ENCODE assay signal across 8 mouse cellular contexts in genomic region chr5:100499243-100499642, GRCm38 (mm10). TPM values are rescaled to one million over a fixed set of nuclear protein-coding genes. Genes with fewer than 3 reads are reported as not detected.
A peak's percentile ranks its signal among the peaks of the same experiment; 100 is the strongest.
DNase-seq lines count a peak whose midpoint lies in the region; ATAC-seq and TF ChIP-seq lines count a peak whose summit lies in the region.

No protein-coding gene starts in this region.

- H3K9me3 ChIP-seq in kidney, embryonic 16.5 days (ENCODE audit: low read length) = no peaks in the 10 kb centered on the region
- H3K9me3 ChIP-seq in hindbrain, embryonic 16.5 days (ENCODE audit: control insufficient read depth, low read length) = no peaks in the 10 kb centered on the region
- H3K9me3 ChIP-seq in midbrain, embryonic 16.5 days (replicated peaks; ENCODE audit: control insufficient read depth, low read length, poor library complexity, severe bottlenecking) = no peaks in the 10 kb centered on the region

- no peaks in the 10 kb centered on the region for H3K27me3 ChIP-seq in kidney, embryonic 16.5 days (ENCODE audit: insufficient read depth, low read length)
- H3K27me3 ChIP-seq in hindbrain, embryonic 16.5 days (replicated peaks; ENCODE audit: control insufficient read depth, insufficient read depth, low read length) = no peaks in the 10 kb centered on the region
- H3K27me3 ChIP-seq in midbrain, embryonic 16.5 days (ENCODE audit: control insufficient read depth, insufficient read depth, low read depth, low read length) = no peaks in the 10 kb centered on the region

- H3K36me3 ChIP-seq in kidney, embryonic 16.5 days (ENCODE audit: insufficient read depth, low read length) = no peaks in the 10 kb centered on the region
- no peaks in the 10 kb centered on the region for H3K36me3 ChIP-seq in hindbrain, embryonic 16.5 days (ENCODE audit: control insufficient read depth, insufficient read depth, low read length)
- no peaks in the 10 kb centered on the region for H3K36me3 ChIP-seq in midbrain, embryonic 16.5 days (ENCODE audit: control insufficient read depth, insufficient read depth, low read length)

- peaks cover 18% of the 10 kb centered on the region for H3K4me1 ChIP-seq in kidney, embryonic 16.5 days (ENCODE audit: insufficient read depth, low read length)
- H3K4me1 ChIP-seq in cortical plate, adult 2 months (ENCODE audit: control insufficient read depth, insufficient read depth, low read length) = peaks cover 2% of the 10 kb centered on the region; the same call in 1 of the 2 replicates
- peaks cover 16% of the 10 kb centered on the region for H3K4me1 ChIP-seq in hindbrain, embryonic 16.5 days (ENCODE audit: control insufficient read depth, insufficient read depth, low read depth, low read length)
- H3K4me1 ChIP-seq in midbrain, embryonic 16.5 days (ENCODE audit: control insufficient read depth, insufficient read depth, low read length) = peaks cover 20% of the 10 kb centered on the region

- H3K9ac ChIP-seq in kidney, embryonic 16.5 days (replicated peaks; ENCODE audit: low read length) = no peak overlapping the region; the same call in 1 of the 2 replicates
- H3K9ac ChIP-seq in hindbrain, embryonic 16.5 days (ENCODE audit: low read depth, low read length) = peak overlapping the region; percentile 57
- H3K9ac ChIP-seq in midbrain, embryonic 16.5 days (ENCODE audit: low read depth, low read length) = peak overlapping the region; percentile 66; the same call in 1 of the 2 replicates

- no peak overlapping the region for H3K27ac ChIP-seq in kidney, embryonic 16.5 days (ENCODE audit: low read length)
- H3K27ac ChIP-seq in cortical plate, adult 2 months (ENCODE audit: insufficient read depth, low read length) = no peak overlapping the region
- no peak overlapping the region for H3K27ac ChIP-seq in hindbrain, embryonic 16.5 days (ENCODE audit: low read depth, low read length)
- no peak overlapping the region for H3K27ac ChIP-seq in midbrain, embryonic 16.5 days (ENCODE audit: low read length)

- TF ChIP-seq CTCF in cortical plate, adult 2 months (IDR thresholded peaks at IDR 0.05; ENCODE audit: extremely low read depth, insufficient read depth, low read length) = no peak

- TF ChIP-seq POLR2A in cortical plate, adult 2 months (IDR thresholded peaks at IDR 0.05; ENCODE audit: extremely low read depth, insufficient read depth, low read length) = no peak

- no peak for DNase-seq in kidney, postnatal 25 days
- no peak for DNase-seq in ovary, adult 18-20 months (ENCODE audit: low spot score)
- DNase-seq in spleen, postnatal 4 days (ENCODE audit: low spot score in 2 of 2) = no peak
- no peak for DNase-seq in spleen, adult 12 weeks (ENCODE audit: low spot score)

- H3K4me3 ChIP-seq in kidney, embryonic 16.5 days (ENCODE audit: low read length) = peak overlapping the region; percentile 85
- peak overlapping the region; percentile 72; the same call in 1 of the 2 replicates for H3K4me3 ChIP-seq in cortical plate, adult 2 months (ENCODE audit: insufficient read depth, low read length)
- H3K4me3 ChIP-seq in hindbrain, embryonic 16.5 days (ENCODE audit: low read length) = peak overlapping the region; percentile 63
- peak overlapping the region; percentile 88 for H3K4me3 ChIP-seq in midbrain, embryonic 16.5 days (ENCODE audit: low read depth, low read length)

- WGBS in kidney, embryonic 16.5 days = 15% methylated on average over 2 of the region's 2 CpGs
- WGBS in hindbrain, embryonic 16.5 days = 24% methylated on average over 2 of the region's 2 CpGs
- WGBS in midbrain, embryonic 16.5 days = 26% methylated on average over 2 of the region's 2 CpGs

- no peak for ATAC-seq in kidney, embryonic 16.5 days (ENCODE audit: low FRiP score, low TSS enrichment)
- ATAC-seq in hindbrain, embryonic 16.5 days = no peak
- no peak for ATAC-seq in midbrain, embryonic 16.5 days

- H3K4me2 ChIP-seq in kidney, embryonic 16.5 days (replicated peaks; ENCODE audit: low read depth, low read length) = peak overlapping the region; percentile 96
- H3K4me2 ChIP-seq in hindbrain, embryonic 16.5 days (ENCODE audit: low read length) = peak overlapping the region; percentile 79
- H3K4me2 ChIP-seq in midbrain, embryonic 16.5 days (ENCODE audit: low read length) = peak overlapping the region; percentile 98

RNA-seq across cellular contexts. Expression of gene Lin54, which starts 1.2 kb away (rescaled TPM):
- 11.2 and 12.1 TPM in 2 replicates for polyA plus RNA-seq in kidney, embryonic 16.5 days (2015; fragmentation: Nextera tagmentation; extraction: Ambion mirVana)
- polyA plus RNA-seq in cortical plate, adult 2 months (2012; rRNA removed) = 7.2 and 7.5 TPM in 2 replicates
- polyA plus RNA-seq in hindbrain, embryonic 16.5 days (2015; fragmentation: Nextera tagmentation; extraction: Ambion mirVana) = 7.7 and 8.8 TPM in 2 replicates
- 7.9 and 8.3 TPM in 2 replicates for polyA plus RNA-seq in midbrain, embryonic 16.5 days (2015; fragmentation: Nextera tagmentation; extraction: Ambion mirVana)

RNA-seq across cellular contexts. Expression of gene Cops4, which starts 18.9 kb away (rescaled TPM):
- 191 and 193 TPM in 2 replicates for polyA plus RNA-seq in kidney, embryonic 16.5 days (2015; fragmentation: Nextera tagmentation; extraction: Ambion mirVana)
- polyA plus RNA-seq in cortical plate, adult 2 months (2012; rRNA removed) = 73.3 and 76.8 TPM in 2 replicates
- 170 and 173 TPM in 2 replicates for polyA plus RNA-seq in hindbrain, embryonic 16.5 days (2015; fragmentation: Nextera tagmentation; extraction: Ambion mirVana)
- polyA plus RNA-seq in midbrain, embryonic 16.5 days (2015; fragmentation: Nextera tagmentation; extraction: Ambion mirVana) = 177 TPM in 2 replicates
